Mouse (Mus musculus) midbrain, embryonic 11.5 days (tissue): ENCODE measurements around the gene Gm12355. TPM values are rescaled to one million over a fixed set of nuclear protein-coding genes. Genes with fewer than 3 reads are reported as not detected.
A peak's percentile ranks its signal among the peaks of the same experiment; 100 is the strongest.
"Not testable (repeated sequence)": the region's sequence is repeated elsewhere in the genome, so short reads cannot be mapped to it uniquely, and the experiment has no call there.

Experiments used
- ATAC-seq: fragments of 200-750 bp; cut with Nextera tagmentation; 2 replicates; pipeline ENCODE4 v1.8.0; 2017; ENCODE audit warnings: moderate TSS enrichment, moderate library complexity; ENCODE audit not compliant: low FRiP score
- DNase-seq: peaks from one replicate; pipeline ENCODE4 v3.0.0; 2015; ENCODE audit warnings: low spot score; ENCODE audit errors: missing footprints
- H3K27ac ChIP-seq: fragments of 300-500 bp; sonication (generic); 2 replicates; pipeline ENCODE4 v1.5.1; 2014; ENCODE audit warnings: low read depth, low read length
- H3K27me3 ChIP-seq: fragments of 300-500 bp; sonication (generic); 2 replicates; pipeline ENCODE4 v1.6.1; 2014; ENCODE audit warnings: mild to moderate bottlenecking, low read length, moderate library complexity, mixed read lengths; ENCODE audit not compliant: control insufficient read depth, insufficient read depth
- H3K36me3 ChIP-seq: fragments of 300-500 bp; sonication (generic); 2 replicates; pipeline ENCODE4 v1.6.1; 2014; ENCODE audit warnings: mild to moderate bottlenecking, low read length, moderate library complexity, mixed read lengths; ENCODE audit not compliant: control insufficient read depth, insufficient read depth
- H3K4me1 ChIP-seq: fragments of 300-500 bp; sonication (generic); 2 replicates; pipeline ENCODE4 v1.6.1; 2014; ENCODE audit warnings: low read length; ENCODE audit not compliant: control insufficient read depth, insufficient read depth
- H3K4me2 ChIP-seq: fragments of 300-500 bp; sonication (generic); 2 replicates; pipeline ENCODE4 v1.6.1; 2014; ENCODE audit warnings: mild to moderate bottlenecking, moderate library complexity
- H3K4me3 ChIP-seq: fragments of 300-500 bp; sonication (generic); 2 replicates; pipeline ENCODE4 v1.5.1; 2014; ENCODE audit warnings: low read depth, low read length
- H3K9ac ChIP-seq: fragments of 300-500 bp; sonication (generic); 2 replicates; pipeline ENCODE4 v1.6.1; 2014; ENCODE audit warnings: low read length
- H3K9me3 ChIP-seq: fragments of 300-500 bp; sonication (generic); 2 replicates; pipeline ENCODE4 v1.6.1; 2016; ENCODE audit warnings: low read length; ENCODE audit not compliant: control insufficient read depth
- WGBS: fragments of 180-500 bp; shearing (Covaris S2); extraction: QIAGEN DNeasy Blood & Tissue Kit; methylation state at CpG from one replicate; pipeline ENCODE4 v1.1.7; 2014; 5-methylcytosine and 5-hydroxymethylcytosine counted together
- polyA plus RNA-seq: library from polyadenylated mRNA; unstranded; fragments of >200 nt; fragmentation: Nextera tagmentation; extraction: Ambion mirVana; gene quantifications from 2 replicates; pipeline ENCODE4 v1.2.1, GENCODE M21; 2014

Gene Gm12355
- polyA plus RNA-seq, result 1.3 and 1.4 TPM in 2 replicates

GRCm38 (mm10) chr11:98625611-98626410 is at the start of gene Gm12355, which contains the start of gene Gsdma3:
Gm12355 (minus strand) TSS chr11:98625661.
Gsdma3 (plus strand) TSS chr11:98626360.
- Histone ChIP-seq H3K9me3 (no peaks in the 10 kb centered on the region), H3K27ac (no peak within 1 kb of the TSS), H3K4me3 (no peak within 1 kb of the TSS), H3K36me3 (no peaks in the 10 kb centered on the region), H3K4me1 (no peaks in the 10 kb centered on the region), H3K9ac (no peak within 1 kb of the TSS), H3K4me2 (no peak within 1 kb of the TSS), H3K27me3 (no peaks in the 10 kb centered on the region)
- no peak for DNase-seq
- no peak for ATAC-seq
- WGBS, result 89% methylated on average over 10 of the region's 10 CpGs

GRCm38 (mm10) chr11:98673136-98673535 is 47.7 kb upstream of the Gm12355 start:
- not testable (repeated sequence) for H3K4me1 ChIP-seq, H3K27me3 ChIP-seq, H3K4me2 ChIP-seq, H3K36me3 ChIP-seq, H3K4me3 ChIP-seq, H3K27ac ChIP-seq, H3K9ac ChIP-seq, H3K9me3 ChIP-seq
- ATAC-seq, result peak; percentile 33; the same call in 1 of the 2 replicates
- DNase-seq, result peak; percentile 90
- 6% methylated on average over 6 of the region's 7 CpGs for whole genome bisulfite sequencing

GRCm38 (mm10) chr11:98672482-98672881 is 47.0 kb upstream of the Gm12355 start:
- WGBS, result 92% methylated on average over 5 of the region's 5 CpGs
- DNase-seq, result no peak
- H3K36me3 ChIP-seq, result no peaks in the 10 kb centered on the region
- ATAC-seq, result no peak
- H3K9ac ChIP-seq, result no peak overlapping the region
- H3K4me1 ChIP-seq, result no peaks in the 10 kb centered on the region
- H3K9me3 ChIP-seq, result no peaks in the 10 kb centered on the region
- H3K27ac ChIP-seq, result no peak overlapping the region
- H3K4me3 ChIP-seq, result no peak overlapping the region
- no peaks in the 10 kb centered on the region for H3K27me3 ChIP-seq
- H3K4me2 ChIP-seq, result no peak overlapping the region

- Histone ChIP-seq H3K4me2 (no peak overlapping the region), H3K9me3 (no peaks in the 10 kb centered on the region), H3K27ac (no peak overlapping the region), H3K27me3 (no peaks in the 10 kb centered on the region), H3K9ac (no peak overlapping the region), H3K4me3 (no peak overlapping the region), H3K4me1 (no peaks in the 10 kb centered on the region), H3K36me3 (no peaks in the 10 kb centered on the region)
- WGBS, result 60% methylated on average over 5 of the region's 5 CpGs
- DNase-seq (no peak), ATAC-seq (no peak)
These were observed 46.4 kb upstream of the Gm12355 start for GRCm38 (mm10) chr11:98671857-98672256.

- H3K9me3 ChIP-seq, result no peaks in the 10 kb centered on the region
- no peak overlapping the region for H3K9ac ChIP-seq
- H3K4me1 ChIP-seq, result no peaks in the 10 kb centered on the region
- no peak overlapping the region for H3K27ac ChIP-seq
- H3K36me3 ChIP-seq, result no peaks in the 10 kb centered on the region
- 72% methylated on average over 3 of the region's 3 CpGs for WGBS
- no peak overlapping the region for H3K4me3 ChIP-seq
- no peak for ATAC-seq
- no peaks in the 10 kb centered on the region for H3K27me3 ChIP-seq
- DNase-seq, result no peak
- no peak overlapping the region for H3K4me2 ChIP-seq
These were observed 45.9 kb upstream of the Gm12355 start for GRCm38 (mm10) chr11:98671284-98671815.

GRCm38 (mm10) chr11:98668984-98669383 is 43.5 kb upstream of the Gm12355 start:
- ATAC-seq (no peak), DNase-seq (peak; percentile 19)
- 75% methylated on average over 2 of the region's 2 CpGs for WGBS
- Histone ChIP-seq H3K27me3 (no peaks in the 10 kb centered on the region), H3K4me3 (no peak overlapping the region), H3K9me3 (no peaks in the 10 kb centered on the region), H3K36me3 (no peaks in the 10 kb centered on the region), H3K9ac (no peak overlapping the region), H3K27ac (no peak overlapping the region), H3K4me1 (no peaks in the 10 kb centered on the region), H3K4me2 (no peak overlapping the region)

- no peak for ATAC-seq
These were observed 38.6 kb upstream of the Gm12355 start, which contains the start of gene Gsdma for GRCm38 (mm10) chr11:98664091-98664490. Gsdma (plus strand) TSS chr11:98664351.

GRCm38 (mm10) chr11:98660517-98660916 is 35.1 kb upstream of the Gm12355 start:
- Histone ChIP-seq H3K9ac (no peak overlapping the region), H3K27ac (no peak overlapping the region), H3K4me1 (no peaks in the 10 kb centered on the region), H3K9me3 (no peaks in the 10 kb centered on the region), H3K36me3 (no peaks in the 10 kb centered on the region), H3K4me3 (no peak overlapping the region), H3K4me2 (peak overlapping the region; percentile 15; the same call in 1 of the 2 replicates), H3K27me3 (no peaks in the 10 kb centered on the region)
- ATAC-seq (peak; percentile 52; the same call in 1 of the 2 replicates), DNase-seq (peak; percentile 96)
- WGBS, result 8% methylated on average over 6 of the region's 6 CpGs

More at GRCm38 (mm10) chr11:98664091-98664490, 38.6 kb upstream of the Gm12355 start, which contains the start of gene Gsdma:
- Histone ChIP-seq H3K27me3 (no peaks in the 10 kb centered on the region), H3K4me2 (no peak within 1 kb of the TSS), H3K27ac (no peak within 1 kb of the TSS), H3K9ac (no peak within 1 kb of the TSS), H3K4me3 (no peak within 1 kb of the TSS), H3K9me3 (no peaks in the 10 kb centered on the region), H3K4me1 (no peaks in the 10 kb centered on the region), H3K36me3 (no peaks in the 10 kb centered on the region)
- WGBS, result 22% methylated on average over 4 of the region's 4 CpGs
- no peak for DNase-seq

GRCm38 (mm10) chr11:98655076-98655475 is 29.6 kb upstream of the Gm12355 start:
- not testable (repeated sequence) for ATAC-seq, H3K36me3 ChIP-seq, H3K9ac ChIP-seq, H3K9me3 ChIP-seq, H3K27ac ChIP-seq, H3K27me3 ChIP-seq, H3K4me3 ChIP-seq, H3K4me2 ChIP-seq, H3K4me1 ChIP-seq
- peak; percentile 87 for DNase-seq
- 7% methylated on average over 7 of the region's 7 CpGs for WGBS
